Mouse (Mus musculus) limb, embryonic 10.5 days (tissue): ENCODE data around the gene Vps35l. TPM values are rescaled to one million over a fixed set of nuclear protein-coding genes. Genes with fewer than 3 reads are reported as not detected.

Source experiments
- DNase-seq: peaks from one replicate; pipeline ENCODE4 v3.0.0-alpha.2; 2017; ENCODE audit warnings: low spot score
- H3K27ac ChIP-seq: fragments of 300-500 bp; sonication (generic); 2 replicates; pipeline ENCODE4 v1.5.1; 2016; ENCODE audit warnings: mild to moderate bottlenecking
- H3K27me3 ChIP-seq: fragments of 300-500 bp; sonication (generic); 2 replicates; pipeline ENCODE4 v1.6.1; 2016; ENCODE audit warnings: low read depth, mild to moderate bottlenecking; ENCODE audit not compliant: poor library complexity, severe bottlenecking
- H3K36me3 ChIP-seq: fragments of 300-500 bp; sonication (generic); 2 replicates; pipeline ENCODE4 v1.6.1; 2016; ENCODE audit warnings: mild to moderate bottlenecking, moderate library complexity
- H3K4me1 ChIP-seq: fragments of 300-500 bp; sonication (generic); 2 replicates; pipeline ENCODE4 v1.6.1; 2016
- H3K4me3 ChIP-seq: fragments of 300-500 bp; sonication (generic); 2 replicates; pipeline ENCODE4 v1.5.1; 2016; ENCODE audit warnings: mild to moderate bottlenecking, moderate library complexity
- H3K9me3 ChIP-seq: fragments of 300-500 bp; sonication (generic); replicated peaks from 2 replicates; pipeline ENCODE4 v1.6.1; 2016; ENCODE audit warnings: mild to moderate bottlenecking
- WGBS: fragments of 180-500 bp; shearing (Covaris S2); methylation state at CpG from one replicate; pipeline ENCODE4 v1.1.7; 2016; 5-methylcytosine and 5-hydroxymethylcytosine counted together
- polyA plus RNA-seq: library from polyadenylated mRNA; unstranded; fragments of >200 nt; fragmentation: Nextera tagmentation; extraction: Ambion mirVana; gene quantifications from 2 replicates; pipeline ENCODE4 v1.2.1, GENCODE M21; 2016

Gene Vps35l
- polyA plus RNA-seq, 1 experiment from 2014 or later = 60.2 TPM

DNA sequence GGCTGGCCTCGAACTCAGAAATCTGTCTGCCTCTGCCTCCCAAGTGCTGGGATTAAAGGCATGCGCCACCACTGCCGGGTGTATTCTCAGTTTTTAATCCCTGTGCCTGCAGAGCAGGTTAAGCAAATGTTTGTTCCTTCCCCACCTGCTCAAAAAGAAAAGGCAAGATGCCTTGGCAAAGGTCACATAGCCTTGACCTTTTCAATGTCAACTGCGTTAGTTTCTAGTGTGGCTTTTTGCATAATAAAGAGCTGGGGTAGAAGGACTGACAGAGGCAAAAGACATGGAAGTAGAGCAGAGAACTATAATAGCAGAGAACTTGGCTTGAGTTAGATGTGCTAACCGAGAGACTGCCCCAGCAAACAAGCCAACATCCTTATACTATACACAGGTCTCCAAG, 29.2 kb upstream of the Vps35l start:
- H3K4me3 ChIP-seq = no peak overlapping the region
- WGBS = 69% methylated on average over 5 of the region's 5 CpGs
- peaks cover 16% of the 10 kb centered on the region for H3K4me1 ChIP-seq
- peaks cover 14% of the 10 kb centered on the region for H3K36me3 ChIP-seq
- no peaks in the 10 kb centered on the region for H3K9me3 ChIP-seq
- no peak overlapping the region for H3K27ac ChIP-seq
- no peaks in the 10 kb centered on the region for H3K27me3 ChIP-seq
- DNase-seq = no peak

DNA sequence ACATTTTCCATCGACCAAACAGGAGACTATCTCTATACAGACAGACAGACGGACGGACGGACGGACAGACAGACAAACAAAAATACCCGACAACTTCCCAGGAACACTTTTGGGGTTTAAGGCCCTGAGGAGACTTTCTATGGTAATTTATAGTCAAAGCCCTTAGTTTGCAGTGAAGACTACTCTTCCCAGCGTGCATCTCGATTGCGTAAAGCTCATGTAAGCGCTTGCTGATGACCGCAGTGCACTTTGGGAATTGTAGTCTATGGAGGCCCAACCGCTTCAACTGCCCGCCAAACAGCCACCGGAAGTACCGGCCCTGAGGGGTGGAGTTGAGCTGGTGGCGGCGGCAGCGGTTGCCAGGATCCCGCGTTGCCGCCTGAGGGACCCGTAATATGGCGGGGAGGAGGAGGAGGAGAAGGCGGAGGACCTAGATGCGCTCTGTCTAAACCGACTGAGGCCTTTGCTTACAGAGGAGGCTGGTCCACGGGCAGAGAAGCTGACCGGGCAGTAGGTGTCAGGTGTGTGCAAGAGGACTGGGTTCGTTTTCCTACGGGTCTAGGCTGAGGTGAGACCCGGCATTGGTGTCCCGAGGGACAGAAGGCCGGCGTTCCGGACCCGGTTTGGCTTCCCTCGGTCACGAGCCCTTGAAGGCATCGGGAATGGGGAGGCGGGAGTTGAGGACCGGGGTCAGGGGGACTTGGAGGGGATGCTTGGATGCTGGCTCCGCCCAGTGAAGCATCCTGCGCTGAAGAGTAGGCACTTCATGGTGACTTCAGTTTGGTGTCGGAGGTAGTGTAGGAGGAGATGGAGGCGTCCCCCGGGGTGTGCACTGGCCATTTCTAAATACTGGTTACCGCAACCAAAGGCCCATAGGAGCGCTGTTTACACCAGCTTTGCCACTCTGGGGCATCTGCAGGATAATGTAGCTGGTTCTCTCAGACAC, 27.5 kb upstream of the Vps35l start, which contains the start of gene Ccp110:
Ccp110 (plus strand) TSS at position 325 of the 946 bp plus-strand sequence.
- no peaks in the 10 kb centered on the region for H3K9me3 ChIP-seq
- H3K36me3 ChIP-seq = peaks cover 25% of the 10 kb centered on the region
- H3K4me3 ChIP-seq = peak within 1 kb of the TSS; percentile 91
- under 1% methylated on average over 48 of the region's 48 CpGs for WGBS
- no peaks in the 10 kb centered on the region for H3K27me3 ChIP-seq
- peak; percentile 92 for DNase-seq
- H3K4me1 ChIP-seq = peaks cover 11% of the 10 kb centered on the region
- H3K27ac ChIP-seq = peak within 1 kb of the TSS; percentile 83

DNA sequence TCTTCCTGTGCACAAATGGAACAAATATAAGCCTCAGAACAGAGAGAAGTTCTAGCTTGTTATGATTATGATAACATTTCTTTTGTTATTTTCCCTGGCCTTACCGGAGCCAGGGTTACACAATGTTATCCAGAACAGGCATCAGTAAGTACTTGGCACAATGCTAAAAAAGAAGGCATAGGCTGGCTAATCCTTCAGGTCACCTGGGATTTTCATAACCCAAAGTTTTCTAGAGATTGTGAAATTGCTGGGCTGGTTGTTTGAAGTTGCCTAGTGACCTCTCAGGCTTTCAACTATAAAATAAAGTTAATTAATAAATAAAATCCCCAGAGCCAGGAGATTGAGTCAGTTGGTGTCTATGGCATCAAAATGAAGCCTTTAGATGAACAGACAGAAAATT, 25.2 kb upstream of the Vps35l start:
- WGBS = 94% methylated on average over 1 of the region's 1 CpGs

DNA sequence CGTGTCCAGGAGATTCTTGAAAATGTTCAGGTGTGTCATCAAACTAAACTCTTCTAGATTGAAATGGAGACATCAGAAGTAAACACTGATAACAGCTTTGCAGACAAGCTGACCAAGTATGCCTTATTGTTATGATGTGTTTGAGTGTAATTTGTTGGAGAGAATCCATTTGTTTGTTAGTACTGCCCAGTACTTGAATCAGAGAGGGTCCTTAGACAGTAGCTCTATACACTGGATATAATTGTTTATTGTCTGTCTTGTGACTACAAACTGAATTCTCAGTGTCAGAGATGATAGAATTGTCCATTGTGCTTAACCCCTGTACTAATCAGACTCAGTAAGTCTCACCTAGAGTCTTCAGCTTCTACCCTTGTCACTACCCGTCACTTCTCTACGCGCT, 22.0 kb upstream of the Vps35l start:
- Histone ChIP-seq H3K4me1 (peaks cover 8% of the 10 kb centered on the region), H3K4me3 (no peak overlapping the region), H3K36me3 (peaks cover 73% of the 10 kb centered on the region), H3K27ac (no peak overlapping the region), H3K9me3 (no peaks in the 10 kb centered on the region), H3K27me3 (no peaks in the 10 kb centered on the region)
- no peak for DNase-seq
- 96% methylated on average over 4 of the region's 4 CpGs for WGBS

More for the DNA sequence above, 25.2 kb upstream of the Vps35l start:
- peaks cover 43% of the 10 kb centered on the region for H3K36me3 ChIP-seq
- no peaks in the 10 kb centered on the region for H3K27me3 ChIP-seq
- H3K4me3 ChIP-seq = no peak overlapping the region
- H3K27ac ChIP-seq = no peak overlapping the region
- H3K4me1 ChIP-seq = peaks cover 11% of the 10 kb centered on the region
- DNase-seq = no peak
- no peaks in the 10 kb centered on the region for H3K9me3 ChIP-seq

DNA sequence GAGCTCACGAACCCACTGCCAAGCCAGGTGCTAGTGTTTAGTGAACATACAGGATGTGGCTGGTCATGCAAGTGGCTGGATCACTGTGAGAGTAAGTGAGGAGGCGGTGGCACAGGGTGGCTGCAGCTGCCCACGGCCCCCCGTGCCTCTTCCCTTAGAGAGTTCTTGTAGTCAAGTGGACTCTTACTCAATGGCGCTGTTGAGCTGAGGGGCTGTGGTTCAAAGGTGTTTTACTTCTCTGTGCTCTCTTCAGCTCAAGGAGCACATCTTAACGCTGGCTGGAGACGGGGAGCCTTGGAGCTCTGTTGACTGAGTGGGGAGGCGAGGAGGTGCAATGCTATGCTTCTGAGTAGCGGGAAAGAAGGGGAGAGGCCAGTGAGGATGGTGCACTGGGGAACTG, 16.1 kb upstream of the Vps35l start:
- Histone ChIP-seq H3K27me3 (no peaks in the 10 kb centered on the region), H3K36me3 (peaks cover 90% of the 10 kb centered on the region), H3K9me3 (no peaks in the 10 kb centered on the region), H3K4me3 (no peak overlapping the region), H3K4me1 (no peaks in the 10 kb centered on the region), H3K27ac (no peak overlapping the region)
- WGBS = 93% methylated on average over 9 of the region's 9 CpGs
- DNase-seq = no peak

DNA sequence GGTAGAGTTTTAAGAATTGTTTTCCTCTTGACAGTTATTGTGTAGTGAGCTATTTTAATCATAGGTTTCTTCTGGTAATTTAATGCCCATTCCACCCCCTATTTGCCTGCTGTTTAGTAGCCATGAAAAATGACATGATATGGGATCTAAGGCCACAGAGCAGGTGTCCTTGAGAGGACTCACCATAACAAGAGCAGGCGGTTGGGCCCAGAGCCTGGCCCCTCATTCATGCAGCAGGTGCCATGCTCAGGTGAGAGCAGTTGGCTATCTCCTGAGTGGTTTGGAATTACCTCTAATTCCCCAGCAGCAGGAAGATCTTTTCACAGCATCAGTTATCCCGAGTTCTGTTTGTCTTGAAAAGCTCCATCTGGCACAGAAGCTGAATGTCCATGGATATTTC, 14.6 kb upstream of the Vps35l start:
- H3K27ac ChIP-seq = no peak overlapping the region
- no peaks in the 10 kb centered on the region for H3K4me1 ChIP-seq
- H3K9me3 ChIP-seq = no peaks in the 10 kb centered on the region
- 88% methylated on average over 2 of the region's 2 CpGs for WGBS
- H3K27me3 ChIP-seq = no peaks in the 10 kb centered on the region
- no peak for DNase-seq
- peaks cover 93% of the 10 kb centered on the region for H3K36me3 ChIP-seq
- H3K4me3 ChIP-seq = no peak overlapping the region

DNA sequence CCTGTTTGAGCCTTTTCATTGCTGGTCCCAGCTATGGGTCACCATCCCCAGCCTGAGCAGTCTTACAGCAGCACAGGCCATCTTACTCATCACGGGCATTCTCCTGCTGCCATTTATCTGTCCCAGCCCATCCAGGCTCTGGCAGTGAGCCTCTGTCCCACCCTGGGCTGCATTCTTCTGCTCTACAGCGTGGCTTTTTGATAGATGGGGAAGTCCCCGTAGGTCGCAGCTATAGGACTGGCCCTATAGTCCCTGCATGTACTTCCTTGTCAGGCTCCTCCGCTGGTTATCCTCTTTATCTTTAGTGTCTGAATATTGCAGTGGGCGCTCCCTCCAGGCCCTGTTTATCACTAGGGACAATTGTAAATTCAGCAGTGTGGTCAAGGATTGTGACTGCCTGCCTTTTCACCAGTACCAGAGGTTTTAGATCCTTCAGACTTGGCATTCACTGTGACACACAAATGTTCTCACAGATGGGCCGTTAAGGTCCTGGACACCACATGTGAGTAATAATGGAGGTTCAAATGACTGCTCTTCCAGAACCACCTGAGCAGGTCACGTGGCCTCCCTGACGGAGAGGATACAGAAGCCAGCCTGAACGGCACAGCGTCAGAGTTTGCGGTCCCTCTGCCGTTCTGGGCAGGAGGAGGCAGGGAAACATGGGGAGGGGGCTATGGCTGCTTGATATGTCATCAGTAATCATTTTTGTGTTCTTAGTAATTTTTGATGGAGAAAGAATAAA, 11.0 kb upstream of the Vps35l start:
- H3K36me3 ChIP-seq = peaks cover 93% of the 10 kb centered on the region
- H3K4me3 ChIP-seq = no peak overlapping the region
- no peaks in the 10 kb centered on the region for H3K9me3 ChIP-seq
- H3K27ac ChIP-seq = no peak overlapping the region
- no peaks in the 10 kb centered on the region for H3K4me1 ChIP-seq
- no peaks in the 10 kb centered on the region for H3K27me3 ChIP-seq
- no peak for DNase-seq
- 93% methylated on average over 13 of the region's 13 CpGs for WGBS

DNA sequence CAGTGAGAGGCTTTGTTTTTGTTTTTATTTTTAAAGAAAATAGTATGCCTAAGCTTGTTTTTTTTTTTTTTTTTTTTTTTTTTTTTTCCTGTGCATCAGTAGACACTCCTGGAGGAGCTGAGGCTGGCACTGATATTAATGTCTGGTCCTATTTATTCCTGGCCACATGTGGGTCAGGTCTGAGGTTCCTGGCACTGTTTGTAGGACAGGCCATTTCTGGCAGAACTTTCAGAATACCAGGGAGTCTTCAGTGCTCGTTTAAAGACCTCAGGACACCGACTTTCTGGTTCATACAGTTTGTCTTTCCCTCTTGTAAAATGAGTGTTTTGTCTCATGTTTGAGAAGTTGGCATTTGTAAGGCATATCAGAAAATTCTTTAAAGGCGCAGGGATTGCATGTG, 8.2 kb upstream of the Vps35l start:
- Histone ChIP-seq H3K36me3 (peaks cover 88% of the 10 kb centered on the region), H3K27me3 (no peaks in the 10 kb centered on the region), H3K27ac (no peak overlapping the region), H3K9me3 (no peaks in the 10 kb centered on the region), H3K4me3 (no peak overlapping the region), H3K4me1 (no peaks in the 10 kb centered on the region)
- no peak for DNase-seq
- 95% methylated on average over 3 of the region's 3 CpGs for WGBS

DNA sequence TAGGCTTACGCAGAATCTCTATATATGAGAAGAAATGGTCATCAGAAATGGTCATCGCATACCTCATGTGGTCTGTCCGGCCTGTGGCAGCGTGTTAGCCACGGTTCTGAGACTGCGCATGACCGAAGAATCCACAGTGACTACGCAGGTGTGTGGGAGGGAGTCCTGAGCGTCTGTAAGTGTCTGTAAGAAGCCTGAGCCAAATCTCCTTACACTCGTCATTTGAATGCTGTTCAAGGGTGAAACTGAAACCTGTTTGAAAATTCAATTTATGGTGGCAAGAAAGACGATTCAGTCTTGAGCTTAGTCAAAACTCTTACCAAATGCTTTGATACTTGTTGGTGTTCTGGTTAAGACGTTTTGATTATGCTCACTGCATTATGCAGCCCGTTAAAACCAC, 6.8 kb upstream of the Vps35l start:
- no peaks in the 10 kb centered on the region for H3K4me1 ChIP-seq
- H3K4me3 ChIP-seq = no peak overlapping the region
- DNase-seq = no peak
- peaks cover 80% of the 10 kb centered on the region for H3K36me3 ChIP-seq
- H3K9me3 ChIP-seq = no peaks in the 10 kb centered on the region
- no peak overlapping the region for H3K27ac ChIP-seq
- 92% methylated on average over 13 of the region's 13 CpGs for WGBS
- H3K27me3 ChIP-seq = no peaks in the 10 kb centered on the region

DNA sequence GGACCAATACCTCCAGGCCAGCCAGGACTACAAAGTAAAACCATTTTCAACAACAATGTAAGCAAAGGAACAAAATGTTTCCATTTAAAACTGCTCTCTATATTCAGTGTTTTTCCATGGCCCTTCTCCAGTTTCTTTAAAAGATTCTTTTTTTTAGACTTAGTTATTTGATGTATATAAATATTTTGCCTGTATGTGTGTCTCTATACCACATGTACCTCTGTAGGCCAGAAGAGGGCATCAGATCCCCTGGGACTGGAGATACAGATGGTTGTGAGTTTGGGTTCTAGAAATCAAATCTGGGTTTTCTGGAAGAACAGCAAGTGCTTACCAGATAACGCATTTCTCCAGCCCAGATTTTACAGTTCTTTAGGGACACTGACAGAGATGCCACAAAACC, 1.3 kb upstream of the Vps35l start:
- no peaks in the 10 kb centered on the region for H3K9me3 ChIP-seq
- H3K36me3 ChIP-seq = peaks cover 34% of the 10 kb centered on the region
- WGBS = 71% methylated on average over 1 of the region's 1 CpGs
- no peak overlapping the region for H3K27ac ChIP-seq
- no peak for DNase-seq
- no peak overlapping the region for H3K4me3 ChIP-seq
- H3K4me1 ChIP-seq = peaks cover 11% of the 10 kb centered on the region
- H3K27me3 ChIP-seq = no peaks in the 10 kb centered on the region

DNA sequence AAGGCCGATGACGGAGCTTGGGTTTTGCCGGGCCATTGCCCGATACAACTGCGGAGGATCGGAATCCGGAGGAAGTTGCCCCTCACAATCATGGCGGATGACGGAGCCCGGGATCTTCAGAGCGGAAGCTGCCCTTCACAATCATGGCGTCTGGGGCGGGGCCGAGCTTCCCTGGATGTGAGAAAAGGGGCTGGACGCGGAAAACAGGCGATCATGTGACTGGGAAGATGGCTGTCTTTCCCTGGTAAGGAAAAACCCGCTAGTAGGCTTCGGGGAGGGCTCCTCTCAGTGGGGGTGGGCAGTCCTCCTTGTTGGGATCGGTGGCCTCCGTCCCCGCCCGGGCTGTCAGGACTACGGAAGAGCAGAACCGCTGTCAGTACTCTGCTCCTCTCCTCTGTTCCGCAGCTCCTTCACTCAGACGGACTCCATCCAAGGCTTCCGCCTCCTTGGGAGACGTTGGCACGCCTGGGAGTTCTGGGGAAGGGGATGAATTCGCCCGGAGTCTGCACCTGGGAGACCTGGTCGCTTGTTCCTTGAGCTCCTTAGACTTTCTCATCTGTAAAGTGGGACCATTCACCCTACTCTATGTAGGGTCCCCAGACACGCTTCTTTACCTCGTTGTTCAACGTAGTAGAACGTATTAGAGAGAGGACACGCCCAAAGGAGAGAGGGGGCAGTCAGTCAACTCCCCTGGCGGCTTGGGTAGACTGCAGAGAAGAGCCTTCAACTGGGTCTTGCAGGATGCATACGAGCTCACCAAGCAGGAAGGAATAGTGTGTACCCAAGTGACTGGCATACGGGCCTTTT, 709 bp downstream of the Vps35l start:
- 3% methylated on average over 41 of the region's 41 CpGs for WGBS
- Histone ChIP-seq H3K36me3 (peaks cover 28% of the 10 kb centered on the region), H3K27ac (peak overlapping the region; percentile 86), H3K27me3 (no peaks in the 10 kb centered on the region), H3K4me1 (peaks cover 11% of the 10 kb centered on the region), H3K9me3 (no peaks in the 10 kb centered on the region), H3K4me3 (peak overlapping the region; percentile 82)
- DNase-seq = peak; percentile 97

DNA sequence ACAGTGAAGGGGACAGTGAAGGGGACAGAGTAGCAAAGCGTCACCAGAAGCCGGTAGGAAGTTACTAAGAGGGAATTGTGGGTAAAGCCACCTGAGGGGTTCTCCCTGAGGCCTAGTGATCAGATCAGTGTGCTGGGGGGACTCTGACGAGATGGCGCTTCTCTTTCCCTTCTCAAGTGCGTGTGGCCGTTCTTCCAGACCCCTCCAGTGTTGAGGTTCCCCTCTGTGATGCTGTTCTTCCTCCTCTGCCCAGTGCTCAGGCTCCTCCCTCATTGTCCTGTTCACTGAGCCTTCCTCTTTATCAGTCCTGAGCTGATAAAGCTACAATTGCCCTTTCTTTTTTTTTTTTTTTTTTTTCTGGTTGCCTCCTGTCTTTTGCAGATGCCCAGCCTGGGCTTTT, 2.3 kb downstream of the Vps35l start:
- 91% methylated on average over 6 of the region's 6 CpGs for WGBS
- no peak for DNase-seq
- Histone ChIP-seq H3K9me3 (no peaks in the 10 kb centered on the region), H3K4me3 (no peak overlapping the region), H3K36me3 (peaks cover 33% of the 10 kb centered on the region), H3K27me3 (no peaks in the 10 kb centered on the region), H3K27ac (no peak overlapping the region), H3K4me1 (peaks cover 11% of the 10 kb centered on the region)
